Mouse (Mus musculus) mature B cell (primary cell): ENCODE results near the gene Klc1.

Experiments used
- in situ Hi-C: fragments of 300-500 bp; cut with MboI; formaldehyde crosslinking; loops from 2 replicates; pipeline ENCODE4 v1.14.3; 2019

Gene Klc1

DNA sequence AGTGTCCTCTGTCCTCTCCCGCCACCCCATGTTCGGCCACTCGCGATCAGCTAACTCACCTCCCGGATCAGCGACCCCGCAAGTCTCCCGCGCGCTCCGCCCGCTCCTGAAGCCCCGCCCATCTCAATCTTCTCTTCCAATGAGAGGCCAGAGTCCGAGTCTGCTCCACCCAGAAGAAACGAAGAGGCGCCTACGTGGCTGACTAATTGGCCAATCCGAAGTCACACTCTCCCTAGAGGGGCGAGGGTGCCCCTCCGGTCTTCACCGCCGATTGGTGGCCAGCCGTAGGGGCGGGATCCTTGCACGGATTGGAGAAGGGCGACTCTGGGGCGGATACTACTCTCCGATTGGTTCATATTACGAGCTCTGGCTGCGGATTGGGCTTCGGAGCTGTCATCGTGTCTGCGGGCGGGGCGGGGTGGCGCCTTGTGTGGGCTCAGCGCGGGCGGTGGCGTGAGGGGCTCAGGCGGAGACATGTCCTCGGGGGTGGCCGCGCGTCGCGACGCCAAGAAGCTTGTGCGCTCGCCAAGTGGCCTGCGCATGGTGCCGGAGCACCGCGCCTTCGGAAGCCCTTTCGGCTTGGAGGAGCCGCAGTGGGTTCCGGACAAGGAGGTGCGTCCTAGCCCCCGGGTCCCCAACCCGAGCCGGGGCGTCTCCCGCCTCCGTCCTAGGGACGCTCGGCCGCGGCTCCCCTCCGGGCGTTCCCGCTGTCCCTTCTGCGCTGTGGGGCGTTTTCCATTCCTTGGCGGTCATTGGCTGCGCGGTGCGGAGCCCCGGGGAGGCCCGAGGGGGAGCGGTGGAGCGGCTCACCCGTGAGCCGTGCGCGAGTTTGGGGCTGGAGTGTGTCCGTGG is 55.3 kb downstream of the Klc1 start, which contains the start of the genes Xrcc3 and Zfyve21:
Gene Xrcc3 (minus strand): TSS at position 108 of the 852 bp plus-strand sequence.
Gene Zfyve21 (plus strand): TSS at position 405 of the 852 bp plus-strand sequence.
- in situ Hi-C loops: no loop called here

DNA sequence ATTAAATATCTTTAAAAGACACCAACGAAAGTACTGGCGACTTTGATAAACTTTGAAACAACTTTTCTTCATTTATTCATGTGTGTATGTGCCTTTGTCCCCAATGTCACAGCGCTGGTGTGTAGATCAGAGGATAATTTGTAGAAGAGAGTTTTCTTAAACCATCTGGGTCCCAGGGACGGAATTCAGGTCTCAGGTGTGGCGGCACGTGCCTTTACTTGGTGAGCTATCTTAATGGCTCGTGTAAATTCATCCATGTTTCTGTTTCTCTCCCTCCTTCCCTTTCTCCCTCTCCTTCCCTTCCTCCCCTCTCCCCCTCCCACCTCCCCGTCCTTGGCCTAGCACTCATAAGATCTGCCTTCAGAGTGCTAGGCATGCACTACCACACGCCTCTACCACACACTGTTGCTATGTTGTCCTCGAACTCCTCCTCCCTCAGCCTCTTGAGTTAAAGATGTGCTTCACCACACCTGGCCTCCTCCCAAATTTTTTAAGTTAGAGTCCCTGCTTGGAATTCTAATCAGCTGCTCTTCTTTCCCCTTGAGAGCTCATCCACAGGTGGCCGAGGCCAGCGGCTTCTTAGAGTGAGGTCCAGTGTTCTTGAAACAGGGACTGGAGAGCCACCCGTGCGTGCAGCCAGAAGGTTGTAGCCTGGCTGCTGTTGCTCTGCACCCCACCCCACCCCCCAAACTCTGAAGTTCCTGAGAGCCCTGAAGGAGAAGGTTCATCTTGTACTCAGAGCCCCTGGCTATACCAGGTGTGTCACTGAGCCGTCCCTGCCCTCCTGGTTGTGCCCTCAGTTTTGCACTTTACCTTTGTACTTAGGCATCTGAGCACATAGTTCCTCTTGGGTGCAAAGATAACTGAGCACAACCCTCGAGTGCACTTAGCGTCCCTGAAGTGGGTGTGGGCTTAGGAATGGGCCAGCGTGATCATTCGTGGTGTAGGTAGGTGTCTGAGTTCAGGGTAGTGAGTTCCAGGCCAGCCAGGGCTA is 56.4 kb downstream of the Klc1 start:
- in situ Hi-C loops: no loop called here

DNA sequence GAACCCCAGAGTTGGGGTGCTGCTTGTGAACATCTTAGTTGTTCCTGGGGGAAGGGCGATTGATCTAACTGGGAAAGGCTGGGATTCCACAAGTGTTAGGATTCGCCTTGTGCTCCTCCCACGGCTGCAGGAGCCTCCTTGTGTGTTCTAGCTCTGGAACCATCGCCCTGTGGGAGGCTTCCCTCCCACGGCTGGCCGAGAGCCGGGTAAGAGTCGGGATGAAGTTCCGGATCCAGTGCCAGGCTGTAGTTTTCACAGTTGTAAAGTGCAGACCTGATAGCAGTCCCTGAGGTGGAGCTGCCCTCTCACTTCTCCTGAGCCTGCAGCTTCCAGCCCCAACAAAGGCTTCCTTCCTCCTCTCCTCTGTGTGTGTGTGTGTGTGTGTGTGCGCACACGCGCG is 57.9 kb downstream of the Klc1 start:
- in situ Hi-C loops: no loop called here

DNA sequence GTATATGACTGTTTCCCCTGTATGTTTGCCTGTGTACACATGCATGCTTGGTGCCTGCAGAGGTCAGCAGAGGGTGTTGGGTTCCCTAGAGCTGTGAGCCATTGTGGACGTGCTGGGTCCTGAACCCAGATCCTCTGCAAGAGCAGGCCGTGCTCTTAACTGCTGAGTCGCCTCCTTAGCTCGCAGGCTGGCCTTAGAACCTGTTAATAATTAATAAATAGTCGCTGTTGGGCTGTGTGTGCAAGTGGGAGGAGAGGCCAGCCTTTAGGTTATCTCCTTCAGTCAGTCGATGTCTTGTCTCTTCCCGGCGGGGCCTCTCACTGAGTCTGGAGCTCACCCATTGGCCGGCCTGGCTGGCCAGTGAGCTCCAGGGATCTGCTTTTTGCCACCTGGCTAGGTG is 58.3 kb downstream of the Klc1 start:
- in situ Hi-C loops: no loop called here

DNA sequence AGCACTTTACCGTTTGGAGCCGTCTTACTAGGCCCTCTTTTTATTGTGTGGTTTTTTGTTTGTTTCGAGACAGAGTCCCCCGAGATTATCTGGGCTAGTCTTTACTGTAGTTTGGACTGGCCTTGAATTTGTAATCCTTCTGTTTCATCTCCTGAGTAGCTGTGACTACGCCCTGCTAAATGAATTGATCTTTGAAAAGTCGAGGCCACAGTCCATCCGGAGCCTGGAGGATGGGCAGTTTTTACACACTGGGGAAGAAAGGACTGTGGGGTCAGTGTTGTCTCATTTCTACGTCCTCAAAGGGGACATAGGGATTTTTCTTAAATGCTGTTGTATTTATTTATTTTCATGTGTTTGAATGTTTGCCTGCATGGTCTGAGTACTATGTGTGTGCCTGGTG is 59.3 kb downstream of the Klc1 start:
- in situ Hi-C loops: no loop called here

DNA sequence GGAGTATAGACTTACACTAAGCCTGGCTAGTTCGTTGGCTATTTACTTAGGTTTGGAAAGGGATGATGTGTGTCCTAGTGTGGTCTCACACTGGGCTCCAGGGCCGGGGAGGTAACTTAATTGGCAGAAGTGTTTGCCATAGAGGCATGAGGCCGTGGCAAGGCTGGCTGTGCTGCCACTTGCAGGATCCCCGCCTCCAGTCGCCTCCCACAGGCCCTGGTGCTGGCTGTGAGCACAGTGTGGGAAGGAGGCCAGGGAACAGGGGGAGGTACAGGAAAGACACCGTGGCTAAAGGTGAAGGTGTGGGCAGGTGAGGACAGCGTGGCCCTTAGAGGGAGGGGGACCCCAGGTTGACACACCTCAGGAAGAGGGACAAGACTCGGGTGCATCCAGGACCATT is 61.3 kb downstream of the Klc1 start:
- in situ Hi-C loops: no loop called here

DNA sequence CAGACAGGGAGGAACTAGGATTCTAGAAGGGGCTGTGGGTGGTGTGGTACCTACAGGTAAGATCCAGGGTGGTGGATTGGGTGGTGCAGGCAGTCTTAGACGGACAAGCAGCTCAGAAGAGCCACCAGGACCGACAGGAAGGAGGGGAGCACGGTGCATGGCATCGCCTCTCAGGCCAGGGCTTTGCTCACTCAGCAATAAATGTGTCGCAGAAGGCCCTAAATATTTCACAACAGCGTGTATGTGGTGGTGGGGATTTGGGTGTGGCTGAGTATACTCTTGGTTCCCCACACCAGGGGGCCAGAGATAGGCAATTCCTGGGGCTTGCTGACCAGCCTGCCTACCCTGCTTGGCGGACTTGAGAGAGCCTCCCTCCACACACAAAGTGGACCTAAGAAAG is 62.1 kb downstream of the Klc1 start:
- in situ Hi-C loops: no loop called here

DNA sequence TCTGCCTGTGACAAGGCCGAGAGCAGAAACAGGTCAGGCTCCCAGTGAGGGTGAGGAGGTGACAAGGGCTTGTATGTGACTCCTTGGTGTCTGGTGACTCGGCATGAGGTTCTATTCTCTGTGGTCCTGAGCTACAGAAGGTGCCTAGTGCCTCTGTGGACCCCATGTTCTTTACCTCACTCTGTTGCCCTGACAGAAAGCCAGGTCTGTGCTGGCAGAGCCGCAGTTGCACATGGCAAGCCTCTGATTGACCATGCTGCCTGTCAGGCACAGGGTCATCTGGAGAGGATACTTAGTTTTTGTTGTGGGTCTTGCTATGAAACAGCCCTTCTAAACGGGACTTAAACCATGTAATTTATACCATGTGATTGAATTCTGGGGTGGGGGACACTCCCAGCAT is 63.3 kb downstream of the Klc1 start:
- in situ Hi-C loops: no loop called here

DNA sequence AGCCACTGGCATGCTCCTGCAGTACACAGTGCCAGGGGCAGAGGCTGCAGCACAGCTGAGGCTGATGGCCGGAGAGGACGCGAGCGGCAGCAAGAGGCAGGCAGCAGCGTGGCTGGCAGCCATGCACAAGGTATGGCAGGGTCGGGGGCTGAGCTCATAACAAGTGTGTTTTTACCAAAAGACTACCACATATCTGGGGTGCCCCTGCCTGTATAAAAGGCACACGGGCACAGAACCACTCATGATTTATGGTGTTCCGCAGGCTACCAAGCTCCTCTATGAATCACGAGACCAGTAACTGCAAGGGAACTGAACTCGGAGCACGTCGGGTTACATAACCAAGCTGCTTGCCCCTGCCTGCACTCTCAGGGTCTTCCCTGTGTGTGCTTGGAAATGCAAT is 68.9 kb downstream of the Klc1 start:
- in situ Hi-C loops: no loop called here

DNA sequence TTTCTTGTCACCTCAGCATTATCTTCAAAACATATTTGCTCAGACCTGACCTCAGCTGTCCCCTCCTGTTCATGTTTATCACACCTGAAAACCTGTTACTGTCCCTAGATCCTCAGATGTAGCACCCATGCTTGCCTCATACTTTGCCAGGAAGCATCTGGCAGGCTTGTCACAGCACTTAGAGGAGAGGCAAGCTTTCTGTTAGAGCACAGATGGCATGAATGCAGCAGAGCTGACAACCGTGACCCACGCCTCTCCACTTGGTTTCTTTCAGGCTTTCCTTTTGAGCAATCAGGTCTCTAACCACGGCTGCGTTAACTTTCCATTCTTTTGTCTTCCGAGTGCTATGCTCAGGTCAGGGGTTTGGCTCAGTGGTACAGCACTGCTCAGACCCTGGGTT is 70.8 kb downstream of the Klc1 start:
- in situ Hi-C loops: no loop called here

DNA sequence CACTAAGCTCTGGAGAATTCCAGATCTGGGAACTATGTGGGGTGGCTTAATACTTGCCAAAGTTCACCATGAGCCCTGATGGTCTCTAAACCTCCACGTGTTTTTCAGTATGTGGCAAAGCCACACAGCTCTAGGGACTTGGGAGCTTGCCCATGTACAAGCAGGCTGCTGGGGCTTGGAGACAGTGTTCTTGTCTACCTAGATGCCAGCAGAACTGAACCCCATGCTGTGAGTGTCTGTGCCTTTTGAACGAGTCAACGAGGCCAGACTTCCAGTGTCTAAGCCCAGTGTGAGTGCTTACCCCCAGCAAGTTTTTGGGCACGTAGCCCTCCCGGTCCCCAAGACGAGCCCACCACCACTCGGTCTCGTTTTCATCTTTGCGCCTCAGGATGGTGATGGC is 71.3 kb downstream of the Klc1 start:
- in situ Hi-C loops: no loop called here

DNA sequence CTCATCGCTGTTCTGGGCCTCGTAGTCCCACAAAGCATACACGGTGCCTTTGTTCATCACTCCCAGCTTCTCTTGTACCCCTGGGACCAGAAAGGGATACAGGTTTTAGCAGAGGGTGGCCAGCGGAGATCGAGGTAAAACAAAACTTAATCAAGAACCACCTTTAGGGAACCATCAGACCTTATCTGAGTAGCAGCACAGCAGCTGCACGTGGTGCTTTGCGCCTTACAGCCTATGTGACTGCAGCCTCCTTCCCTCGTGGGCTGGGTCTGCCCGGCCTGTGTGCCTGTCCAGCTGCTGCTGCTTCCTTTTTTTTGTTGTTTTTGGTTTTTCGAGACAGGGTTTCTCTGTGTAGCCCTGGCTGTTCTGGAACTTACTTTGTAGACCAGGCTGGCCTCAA is 71.7 kb downstream of the Klc1 start:
- in situ Hi-C loops: no loop called here

DNA sequence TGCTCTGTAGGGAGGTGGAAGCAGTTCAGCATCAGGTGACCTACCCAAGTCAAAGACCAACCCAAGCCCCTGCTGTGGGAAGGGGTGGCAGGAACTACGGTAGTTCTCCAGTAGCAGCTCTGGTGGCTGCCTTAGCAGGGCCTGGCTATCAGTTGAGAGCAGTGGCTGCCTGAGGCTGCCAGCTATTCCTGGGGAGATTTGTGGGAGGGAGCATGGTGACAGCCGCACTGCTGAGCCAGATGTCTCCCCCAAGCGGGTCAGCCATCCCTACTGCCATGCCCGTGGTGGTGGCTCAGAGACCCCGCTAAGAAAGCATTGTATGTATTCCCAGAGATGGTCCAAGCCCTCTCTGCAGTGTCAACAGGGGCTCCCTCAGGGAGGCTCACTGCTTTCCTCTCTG is 74.0 kb downstream of the Klc1 start:
- in situ Hi-C loops: no loop called here

DNA sequence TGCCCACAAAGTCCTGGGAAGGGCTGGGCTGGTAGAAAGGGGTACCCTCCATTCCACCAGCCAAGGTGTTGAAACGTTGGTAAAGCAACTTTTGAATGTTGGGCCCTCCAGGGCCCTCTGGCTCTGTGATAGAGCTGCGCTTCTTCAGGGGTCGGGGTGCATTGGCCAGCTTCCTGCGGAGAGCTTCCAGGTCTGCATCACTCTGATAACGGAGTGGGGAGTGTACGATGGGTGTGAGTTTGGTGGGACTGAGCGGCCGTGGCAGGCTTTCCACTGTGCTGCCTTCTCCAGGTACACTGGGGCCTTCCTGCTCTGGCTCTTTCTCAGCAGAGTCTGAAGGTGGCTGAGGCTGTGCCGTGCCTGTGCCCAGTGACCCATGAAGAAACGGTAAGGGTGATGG is 74.8 kb downstream of the Klc1 start:
- in situ Hi-C loops: no loop called here

DNA sequence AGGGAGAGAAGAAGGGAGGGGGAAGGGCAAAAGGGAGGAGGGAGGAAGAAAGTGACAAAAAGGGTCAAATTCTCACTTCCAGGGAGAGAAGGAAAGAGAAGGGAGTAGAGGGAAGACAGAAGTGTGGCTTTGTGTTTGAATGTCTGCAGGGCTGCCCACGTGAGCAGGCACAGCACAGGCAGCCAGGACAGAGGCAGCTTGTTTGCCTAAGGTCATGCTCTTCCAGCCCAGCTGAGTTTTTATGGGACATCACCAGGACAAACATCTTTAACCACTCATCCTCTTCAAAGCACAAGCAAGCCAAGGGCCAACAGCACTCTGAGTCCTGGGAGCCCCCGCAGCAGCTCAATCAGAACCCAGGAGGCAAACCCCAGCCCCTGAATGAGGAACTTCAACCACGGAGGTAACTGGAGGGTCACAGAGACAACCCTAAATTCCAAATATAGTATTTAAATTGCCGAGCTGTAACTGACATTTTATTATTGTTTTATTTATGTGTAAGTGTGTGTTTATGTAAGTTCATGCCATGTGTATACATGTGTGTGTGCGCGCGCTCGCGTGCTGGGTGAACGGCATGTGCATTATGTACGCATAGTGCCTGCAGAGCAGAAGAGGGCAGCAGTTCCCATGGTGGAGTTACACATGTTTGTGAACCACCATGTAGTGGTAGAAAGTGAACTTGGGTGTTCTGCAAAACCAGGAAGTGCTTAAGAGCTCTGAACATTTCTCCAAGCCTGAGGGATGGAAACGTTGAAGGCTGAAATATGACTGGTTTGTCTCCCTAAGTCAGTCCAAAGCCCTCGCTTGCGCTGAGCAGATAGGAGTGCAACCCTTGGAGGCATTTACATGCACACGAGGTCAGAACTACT is 84.2 kb downstream of the Klc1 start:
- in situ Hi-C loops: no loop called here

DNA sequence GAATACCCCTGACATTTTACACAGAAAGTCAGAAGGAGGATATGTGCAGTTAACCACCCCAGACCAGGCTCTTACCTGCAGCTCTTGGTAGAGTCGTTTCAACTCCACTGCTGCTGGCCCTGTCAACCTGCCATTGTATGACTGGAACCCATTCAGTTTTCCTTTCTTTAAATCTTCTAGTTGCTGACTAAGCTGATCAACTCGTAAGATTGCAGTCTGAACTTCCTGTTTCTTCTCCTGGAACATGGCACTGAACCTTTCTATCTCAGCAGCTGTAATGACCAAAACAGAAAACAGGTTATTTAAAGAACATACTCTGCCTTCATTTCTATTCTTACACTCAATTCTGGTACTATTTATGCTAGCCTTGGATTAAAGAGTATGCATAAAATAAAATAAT is 84.8 kb downstream of the Klc1 start:
- in situ Hi-C loops: no loop called here

DNA sequence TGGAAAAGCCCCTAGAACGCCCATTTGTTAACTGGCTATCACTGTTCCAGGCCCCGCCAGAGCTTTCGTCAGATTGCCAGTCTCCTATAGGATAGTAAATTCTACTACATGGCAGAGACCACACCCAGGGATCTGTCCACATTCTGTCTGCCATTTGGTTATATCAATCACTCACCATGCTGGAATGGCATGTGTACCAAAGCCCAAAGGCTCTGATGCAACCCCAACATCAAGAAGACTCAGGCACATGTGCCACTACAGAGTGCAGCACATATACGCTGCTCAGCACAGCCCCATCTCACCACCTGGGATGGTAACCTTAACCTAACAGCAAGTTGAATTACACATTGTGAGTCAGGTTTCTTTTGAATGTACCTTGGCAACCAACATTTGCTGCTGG is 87.3 kb downstream of the Klc1 start:
- in situ Hi-C loops: no loop called here

DNA sequence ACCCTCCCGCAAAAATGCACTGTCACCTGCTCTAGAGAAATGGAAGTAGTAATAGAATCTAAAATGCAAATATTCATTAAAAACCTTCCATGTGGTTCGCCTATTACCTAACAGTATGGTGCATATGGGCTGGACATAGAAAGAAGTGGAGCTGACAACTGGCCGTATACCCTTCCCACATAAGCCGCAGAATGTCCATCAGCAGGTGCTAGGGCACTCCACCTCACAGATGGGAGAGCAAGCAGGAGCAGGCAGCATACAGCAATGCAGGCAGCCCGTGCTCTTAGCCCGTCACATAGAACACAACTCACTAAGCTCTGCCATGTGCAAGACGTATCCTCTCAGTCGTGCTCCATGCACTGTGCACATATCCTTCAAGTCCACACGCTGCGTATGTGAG is 88.2 kb downstream of the Klc1 start:
- in situ Hi-C loops: no loop called here

DNA sequence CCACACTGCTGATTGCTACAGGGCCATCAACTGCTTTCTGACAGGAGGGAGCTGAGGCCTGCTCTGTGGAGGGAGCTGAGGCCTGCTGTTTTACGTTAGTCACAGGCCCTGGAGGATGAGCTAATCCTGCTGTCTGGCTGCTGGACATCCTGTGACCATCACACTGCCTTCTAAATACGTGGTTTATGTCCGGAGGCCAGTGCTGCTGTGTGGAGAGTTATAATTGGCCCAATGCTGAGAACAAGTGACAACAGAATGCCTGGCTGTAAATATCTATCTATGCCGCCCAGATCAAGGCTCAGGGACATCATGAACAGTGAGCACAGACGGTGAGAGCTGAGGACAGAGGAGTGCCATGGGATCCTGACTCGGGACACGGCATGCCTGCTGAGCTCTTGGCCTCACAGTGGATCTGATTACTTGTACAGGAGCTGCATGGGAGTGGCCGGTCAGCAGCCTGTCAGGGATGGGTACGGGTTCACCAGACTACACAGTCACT is 89.7 kb downstream of the Klc1 start:
- in situ Hi-C loops: no loop called here

DNA sequence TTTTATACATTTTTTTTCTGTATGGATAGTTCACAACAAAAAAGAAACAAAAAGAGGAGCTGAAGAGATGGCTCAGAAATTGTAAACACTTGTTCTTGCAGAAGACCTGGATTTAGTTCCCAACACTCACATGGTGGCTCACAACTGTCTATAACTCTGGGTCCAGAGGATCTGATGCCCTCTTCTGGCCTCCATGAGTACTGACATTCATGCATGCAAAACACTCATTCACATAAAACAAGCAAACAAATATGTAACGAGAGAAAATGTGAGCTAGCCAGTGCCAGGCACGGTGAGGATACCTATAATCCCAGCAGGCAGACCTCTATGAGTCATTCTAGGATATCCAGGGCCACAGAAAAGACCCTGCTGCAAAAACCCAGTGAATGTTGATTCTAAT is 92.6 kb downstream of the Klc1 start:
- in situ Hi-C loops: no loop called here

DNA sequence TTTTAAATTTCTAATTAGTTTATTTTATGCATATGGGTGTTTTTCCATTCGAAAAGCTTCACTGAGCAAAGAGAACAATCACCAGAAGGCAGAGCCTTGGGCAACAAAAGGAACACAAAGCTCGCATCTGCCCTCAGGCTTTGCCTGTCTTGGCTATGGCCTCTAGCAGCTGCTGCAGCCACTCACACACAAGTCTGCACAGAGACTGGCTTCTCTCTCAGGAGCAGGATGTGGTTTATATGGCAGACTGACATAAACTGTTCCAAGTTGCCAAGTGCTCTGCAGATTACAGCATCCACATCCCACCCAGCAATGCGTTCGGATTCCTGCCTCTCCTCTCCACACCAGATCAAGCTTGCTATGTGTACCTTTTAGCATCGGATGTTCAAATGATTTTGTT is 93.1 kb downstream of the Klc1 start:
- in situ Hi-C loops: no loop called here

DNA sequence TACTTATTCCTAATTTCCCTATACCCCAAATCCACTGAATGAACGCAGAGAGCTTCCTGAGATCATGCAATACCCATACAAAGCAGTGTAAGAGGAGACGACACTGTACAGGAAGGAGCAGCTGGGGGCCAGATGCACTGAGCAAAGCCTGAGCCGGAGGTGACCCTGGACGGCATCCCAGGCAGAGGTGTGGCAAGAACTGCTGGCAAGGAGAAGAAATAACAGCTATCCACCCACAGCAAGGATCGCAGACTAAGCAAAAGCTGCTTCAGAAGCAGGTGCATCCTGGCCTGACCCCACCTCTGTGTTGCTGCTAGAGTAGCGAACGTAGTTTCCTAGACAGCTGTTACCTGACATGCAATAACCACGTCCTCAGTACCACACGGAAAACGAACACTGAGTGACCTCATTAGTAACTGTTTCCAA is 94.4 kb downstream of the Klc1 start:
- in situ Hi-C loops: no loop called here
